Mouse (Mus musculus) hematopoietic stem cell, adult 5-6 weeks (primary cell): Measurements from ENCODE around the gene Ghrh. TPM values are rescaled to one million over a fixed set of nuclear protein-coding genes. Genes with fewer than 3 reads are reported as not detected.

ENCODE experiments used
- total RNA-seq: library from RNA; stranded (forward); fragments of 172-1452, 232-1000 nt; gene quantifications from 2 replicates; pipeline ENCODE4 v1.2.3, GENCODE M21; 2017

Gene Ghrh
- total RNA-seq, 1 experiment from 2014 or later, result not detected

Other genes with a start within 250 kb of the Ghrh start
- 129 and 134 TPM in 2 replicates for gene Samhd1, start 212.2 kb downstream of the Ghrh start, total RNA-seq
- 89.2 and 101 TPM in 2 replicates for gene Rbl1, start 143.0 kb downstream of the Ghrh start, total RNA-seq
- 143 and 149 TPM in 2 replicates for gene Rpn2, start 68.5 kb downstream of the Ghrh start, total RNA-seq
- gene Mroh8, start 68.0 kb downstream of the Ghrh start, total RNA-seq, result 0.15 TPM in 1 of 2 replicates, not detected in the other
- 10.8 and 11.9 TPM in 2 replicates for gene Manbal, start 20.1 kb upstream of the Ghrh start, total RNA-seq
- 2.6 and 3.3 TPM in 2 replicates for gene Src, start 70.9 kb upstream of the Ghrh start, total RNA-seq
- 0.31 TPM in 1 of 2 replicates, not detected in the other for gene Nnat, start 212.6 kb upstream of the Ghrh start, total RNA-seq
- 15.8 and 32.6 TPM in 2 replicates for gene Blcap, start 223.8 kb upstream of the Ghrh start, total RNA-seq